Mouse (Mus musculus) hindbrain, embryonic 14.5 days (tissue): Measurements from ENCODE around the gene Tmem238l. TPM values are rescaled to one million over a fixed set of nuclear protein-coding genes. Genes with fewer than 3 reads are reported as not detected.

Experiments
- ATAC-seq: fragments of 200-750 bp; cut with Nextera tagmentation; 2 replicates; pipeline ENCODE4 v1.8.0; 2017; ENCODE audit warnings: moderate number of reproducible peaks, mild to moderate bottlenecking, moderate TSS enrichment, moderate library complexity; ENCODE audit not compliant: low FRiP score
- DNase-seq: peaks from one replicate; pipeline ENCODE4 v3.0.0-alpha.2; 2015; ENCODE audit warnings: low spot score
- H3K27ac ChIP-seq: fragments of 300-500 bp; sonication (generic); 2 replicates; pipeline ENCODE4 v1.5.1; 2014; ENCODE audit warnings: mild to moderate bottlenecking, moderate library complexity
- H3K27me3 ChIP-seq: fragments of 300-500 bp; sonication (generic); 2 replicates; pipeline ENCODE4 v1.6.1; 2014; ENCODE audit warnings: mild to moderate bottlenecking, low read length, mixed read lengths; ENCODE audit not compliant: control insufficient read depth, insufficient read depth
- H3K36me3 ChIP-seq: fragments of 300-500 bp; sonication (generic); replicated peaks from 2 replicates; pipeline ENCODE4 v1.6.1; 2014; ENCODE audit not compliant: control insufficient read depth, insufficient read depth
- H3K4me1 ChIP-seq: fragments of 300-500 bp; sonication (generic); replicated peaks from 2 replicates; pipeline ENCODE4 v1.6.1; 2014; ENCODE audit warnings: antibody characterized with exemption, low read length, mixed read lengths; ENCODE audit not compliant: control insufficient read depth, insufficient read depth
- H3K4me2 ChIP-seq: fragments of 300-500 bp; sonication (generic); replicated peaks from 2 replicates; pipeline ENCODE4 v1.6.1; 2014; ENCODE audit warnings: mild to moderate bottlenecking, moderate library complexity
- H3K4me3 ChIP-seq: fragments of 300-500 bp; sonication (generic); replicated peaks from 2 replicates; pipeline ENCODE4 v1.5.1; 2014; ENCODE audit warnings: mild to moderate bottlenecking, low read length
- H3K9ac ChIP-seq: fragments of 300-500 bp; sonication (generic); 2 replicates; pipeline ENCODE4 v1.6.1; 2014
- H3K9me3 ChIP-seq: fragments of 300-500 bp; sonication (generic); 2 replicates; pipeline ENCODE4 v1.6.1; 2016; ENCODE audit warnings: low read length; ENCODE audit not compliant: control insufficient read depth
- WGBS: fragments of 180-500 bp; shearing (Covaris S2); extraction: QIAGEN DNeasy Blood & Tissue Kit; methylation state at CpG from one replicate; pipeline ENCODE4 v1.1.7; 2014; 5-methylcytosine and 5-hydroxymethylcytosine counted together
- polyA plus RNA-seq: library from polyadenylated mRNA; unstranded; fragments of >200 nt; fragmentation: Nextera tagmentation; extraction: Ambion mirVana; gene quantifications from 2 replicates; pipeline ENCODE4 v1.2.1, GENCODE M21; 2014

Tmem238l gene
- polyA plus RNA-seq, 1 experiment from 2014 or later, result not detected

DNA sequence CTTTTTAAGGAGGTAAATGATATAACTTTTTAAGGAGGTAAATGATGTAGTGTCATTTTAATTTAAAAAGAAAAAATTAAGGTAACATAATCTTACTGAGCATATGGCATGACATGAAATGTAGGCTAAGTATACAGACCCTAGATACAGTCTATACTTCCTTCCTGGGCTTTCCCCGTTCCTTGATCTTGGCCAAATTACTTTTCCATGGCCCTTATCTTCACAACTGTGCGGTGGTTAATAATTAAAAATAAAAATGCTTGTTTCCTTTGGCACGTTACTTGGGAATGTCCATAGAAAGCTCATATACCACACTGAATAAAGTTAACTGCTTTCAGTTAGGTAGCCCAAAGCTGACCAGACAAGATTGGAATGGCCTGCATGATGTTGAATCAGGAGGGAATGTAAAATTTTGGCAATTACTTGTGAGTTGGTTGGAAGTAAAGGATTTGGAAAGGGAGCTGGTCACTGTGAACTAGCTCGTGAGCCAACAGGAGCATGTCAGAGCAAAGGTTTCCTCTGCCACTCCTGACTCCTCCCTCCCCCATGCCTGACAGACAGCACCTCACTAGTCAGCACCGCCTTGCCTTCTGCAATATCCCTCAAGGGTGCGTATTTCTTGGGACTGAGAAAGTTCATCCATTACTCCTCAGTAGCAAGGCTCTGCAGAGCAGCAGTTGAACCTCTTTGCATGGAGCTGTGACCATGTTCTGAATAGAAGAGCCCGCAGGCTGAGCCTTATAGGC, 21.8 kb upstream of the Tmem238l start:
- ATAC-seq (no peak), DNase-seq (no peak)
- Histone ChIP-seq H3K27ac (no peak overlapping the region), H3K4me3 (no peak overlapping the region), H3K9ac (no peak overlapping the region), H3K9me3 (no peaks in the 10 kb centered on the region), H3K4me2 (no peak overlapping the region), H3K36me3 (no peaks in the 10 kb centered on the region), H3K4me1 (no peaks in the 10 kb centered on the region), H3K27me3 (no peaks in the 10 kb centered on the region)
- 87% methylated on average over 7 of the region's 7 CpGs for WGBS

GRCm38 (mm10) chr11:66942011-66942410, 14.4 kb upstream of the Tmem238l start:
- 93% methylated on average over 5 of the region's 5 CpGs for WGBS

GRCm38 (mm10) chr11:66945224-66945767, 11.1 kb upstream of the Tmem238l start:
- 65% methylated on average over 2 of the region's 2 CpGs for WGBS
- H3K9me3 ChIP-seq, result no peaks in the 10 kb centered on the region
- DNase-seq (no peak), ATAC-seq (no peak)
- H3K4me2 ChIP-seq, result no peak overlapping the region
- H3K4me1 ChIP-seq, result no peaks in the 10 kb centered on the region
- no peak overlapping the region for H3K4me3 ChIP-seq
- no peak overlapping the region for H3K9ac ChIP-seq
- H3K27me3 ChIP-seq, result no peaks in the 10 kb centered on the region
- H3K27ac ChIP-seq, result no peak overlapping the region
- no peaks in the 10 kb centered on the region for H3K36me3 ChIP-seq

More at GRCm38 (mm10) chr11:66942011-66942410, 14.4 kb upstream of the Tmem238l start:
- Histone ChIP-seq H3K9me3 (no peaks in the 10 kb centered on the region), H3K27ac (no peak overlapping the region), H3K27me3 (no peaks in the 10 kb centered on the region), H3K36me3 (no peaks in the 10 kb centered on the region), H3K4me1 (no peaks in the 10 kb centered on the region), H3K9ac (no peak overlapping the region), H3K4me2 (no peak overlapping the region), H3K4me3 (no peak overlapping the region)
- ATAC-seq, result no peak
- DNase-seq, result no peak

GRCm38 (mm10) chr11:66946521-66946920, 9.9 kb upstream of the Tmem238l start:
- no peaks in the 10 kb centered on the region for H3K27me3 ChIP-seq
- H3K4me1 ChIP-seq, result no peaks in the 10 kb centered on the region
- no peak overlapping the region for H3K4me2 ChIP-seq
- no peaks in the 10 kb centered on the region for H3K36me3 ChIP-seq
- ATAC-seq (no peak), DNase-seq (no peak)
- H3K4me3 ChIP-seq, result no peak overlapping the region
- H3K9me3 ChIP-seq, result no peaks in the 10 kb centered on the region
- H3K9ac ChIP-seq, result no peak overlapping the region
- WGBS, result 78% methylated on average over 6 of the region's 6 CpGs
- no peak overlapping the region for H3K27ac ChIP-seq

GRCm38 (mm10) chr11:66946922-66947321, 9.5 kb upstream of the Tmem238l start:
- Histone ChIP-seq H3K27me3 (no peaks in the 10 kb centered on the region), H3K9me3 (no peaks in the 10 kb centered on the region), H3K36me3 (no peaks in the 10 kb centered on the region), H3K4me3 (no peak overlapping the region), H3K9ac (no peak overlapping the region), H3K27ac (no peak overlapping the region), H3K4me2 (no peak overlapping the region), H3K4me1 (no peaks in the 10 kb centered on the region)
- DNase-seq, result no peak
- ATAC-seq, result no peak
- 79% methylated on average over 6 of the region's 6 CpGs for WGBS

GRCm38 (mm10) chr11:66960797-66961196, 4.4 kb downstream of the Tmem238l start:
- 89% methylated on average over 1 of the region's 1 CpGs for WGBS
- ATAC-seq, result no peak
- H3K36me3 ChIP-seq, result no peaks in the 10 kb centered on the region

GRCm38 (mm10) chr11:66961447-66962176, 5.2 kb downstream of the Tmem238l start:
- 91% methylated on average over 12 of the region's 12 CpGs for WGBS
- ATAC-seq (no peak), DNase-seq (no peak)
- no peaks in the 10 kb centered on the region for H3K9me3 ChIP-seq
- H3K27me3 ChIP-seq, result no peaks in the 10 kb centered on the region
- no peaks in the 10 kb centered on the region for H3K4me1 ChIP-seq
- H3K4me2 ChIP-seq, result no peak overlapping the region
- no peak overlapping the region for H3K9ac ChIP-seq
- H3K4me3 ChIP-seq, result no peak overlapping the region
- no peak overlapping the region for H3K27ac ChIP-seq
- no peaks in the 10 kb centered on the region for H3K36me3 ChIP-seq

More at GRCm38 (mm10) chr11:66960797-66961196, 4.4 kb downstream of the Tmem238l start:
- no peaks in the 10 kb centered on the region for H3K9me3 ChIP-seq
- no peaks in the 10 kb centered on the region for H3K27me3 ChIP-seq
- no peak overlapping the region for H3K27ac ChIP-seq
- no peak overlapping the region for H3K9ac ChIP-seq
- no peak for DNase-seq
- H3K4me2 ChIP-seq, result no peak overlapping the region
- no peaks in the 10 kb centered on the region for H3K4me1 ChIP-seq
- no peak overlapping the region for H3K4me3 ChIP-seq

DNA sequence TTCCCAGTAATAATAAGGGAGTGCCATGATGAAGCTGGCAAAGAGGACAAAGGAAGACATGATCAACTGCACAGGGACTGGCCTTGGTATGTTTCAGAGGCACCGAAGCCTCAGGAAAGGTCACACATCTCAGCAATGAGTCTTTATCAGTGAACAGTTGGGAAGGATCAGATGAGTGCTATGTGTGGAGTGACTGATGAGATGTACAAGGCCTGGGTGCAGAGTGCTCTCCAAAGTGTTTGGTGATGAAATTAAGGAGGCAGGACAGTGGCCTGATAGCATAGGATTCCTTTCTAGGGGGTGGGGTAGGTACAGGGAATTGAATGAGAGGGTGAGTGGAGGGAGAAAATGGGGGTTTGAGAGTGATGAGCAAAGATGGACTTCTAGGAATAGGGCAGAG, 7.0 kb downstream of the Tmem238l start:
- Histone ChIP-seq H3K27ac (no peak overlapping the region), H3K4me3 (no peak overlapping the region), H3K27me3 (no peaks in the 10 kb centered on the region), H3K9ac (no peak overlapping the region), H3K36me3 (no peaks in the 10 kb centered on the region), H3K4me1 (no peaks in the 10 kb centered on the region), H3K9me3 (no peaks in the 10 kb centered on the region), H3K4me2 (no peak overlapping the region)
- 100% methylated on average over 1 of the region's 1 CpGs for WGBS
- ATAC-seq (no peak), DNase-seq (no peak)

DNA sequence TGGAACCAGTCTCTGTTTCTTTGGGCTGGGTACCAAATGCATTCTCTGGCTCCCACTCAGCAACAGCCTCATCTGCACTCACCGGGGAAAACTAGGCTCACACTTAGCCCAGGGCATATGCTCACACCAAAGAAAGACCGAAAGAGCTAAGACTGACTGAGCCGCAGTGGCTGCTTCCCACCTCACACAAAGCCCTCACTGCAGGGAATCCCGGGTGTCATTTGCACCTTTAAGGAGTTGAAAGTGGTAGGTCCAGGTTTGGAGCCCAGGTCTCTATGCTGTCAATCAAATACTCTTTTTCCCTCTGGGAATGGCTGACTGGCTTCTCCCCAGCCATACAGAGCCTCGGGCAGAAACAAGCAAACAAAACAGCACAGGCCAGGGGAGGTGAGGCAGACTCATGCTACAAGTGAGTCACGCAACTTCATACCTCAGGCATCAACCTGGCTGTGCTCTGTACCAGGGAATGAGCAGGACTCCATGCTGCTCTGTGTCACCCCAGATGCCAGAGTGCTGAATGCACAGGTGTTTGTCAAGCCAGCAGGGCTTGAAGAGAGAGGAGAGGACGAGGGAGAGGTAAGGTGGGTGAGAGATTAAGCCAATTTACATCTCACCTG, 10.2 kb downstream of the Tmem238l start:
- no peaks in the 10 kb centered on the region for H3K9me3 ChIP-seq
- no peaks in the 10 kb centered on the region for H3K27me3 ChIP-seq
- DNase-seq (no peak), ATAC-seq (no peak)
- H3K4me3 ChIP-seq, result no peak overlapping the region
- 25% methylated on average over 7 of the region's 7 CpGs for WGBS
- no peak overlapping the region for H3K9ac ChIP-seq
- H3K27ac ChIP-seq, result no peak overlapping the region
- H3K4me2 ChIP-seq, result no peak overlapping the region
- no peaks in the 10 kb centered on the region for H3K36me3 ChIP-seq
- H3K4me1 ChIP-seq, result no peaks in the 10 kb centered on the region
